Mouse (Mus musculus): ENCODE data around the gene Gpr156. TPM values are rescaled to one million over a fixed set of nuclear protein-coding genes. Genes with fewer than 3 reads are reported as not detected.

Gene Gpr156
- total RNA-seq, 1 experiment, result 0.22 TPM

DNA sequence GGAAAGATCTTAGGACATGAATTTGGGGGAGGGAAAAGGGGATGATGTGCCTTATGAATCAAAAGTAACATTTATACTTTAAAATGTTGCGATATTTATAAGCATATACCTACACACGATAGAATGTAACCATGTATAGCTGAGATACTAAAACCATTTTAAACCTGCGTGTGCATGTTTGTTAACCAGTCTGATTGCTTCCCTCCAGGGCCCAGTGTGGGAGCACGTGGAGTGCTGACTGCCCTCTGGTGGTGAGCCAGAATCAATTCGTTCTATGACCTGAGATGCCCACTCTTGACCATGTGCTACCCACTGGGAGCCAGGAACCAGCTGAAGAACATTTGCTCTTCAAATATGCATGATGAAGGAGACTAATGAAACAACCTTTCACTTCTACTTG, 30.9 kb downstream of the Gpr156 start:
- Histone ChIP-seq H3K27ac (ENCODE audit: insufficient read depth, low read depth, low read length, poor library complexity, severe bottlenecking) (no peak overlapping the region), H3K4me1 (ENCODE audit: control insufficient read depth in 2 of 2, insufficient read depth in 2 of 2, low read length in 2 of 2, poor library complexity in 1 of 2) (no peaks in the 10 kb centered on the region), H3K36me3 (ENCODE audit: control insufficient read depth, insufficient read depth, low read length, poor library complexity, severe bottlenecking) (no peaks in the 10 kb centered on the region), H3K9ac (ENCODE audit: insufficient read depth, low read depth, low read length, poor library complexity, severe bottlenecking) (no peak overlapping the region), H3K9me3 (ENCODE audit: control insufficient read depth, insufficient read depth, low read depth, low read length) (no peaks in the 10 kb centered on the region), H3K4me3 (ENCODE audit: insufficient read depth in 1 of 2, low read depth in 1 of 2, low read length in 2 of 2, poor library complexity in 1 of 2, severe bottlenecking in 1 of 2) (no peak overlapping the region)
- in situ Hi-C loops (cut with MboI; ENCODE audit: low sequenced_read_pairs in 2 of 2, unreplicated experiment in 2 of 2), result loop anchor here in 1 of 2 experiments (25.0 kb wide), 1 partner anchor 540 kb away; no protein-coding TSS in a partner anchor
- DNase-seq (ENCODE audit: low read depth, low spot score), result peak; percentile 28
- TF ChIP-seq CHD2 (IDR thresholded peaks at IDR 0.05; ENCODE audit: low read depth, low read length) (no peak), MAFK (IDR thresholded peaks at IDR 0.05; ENCODE audit: insufficient read depth, low read depth, low read length) (no peak), ZC3H11A (IDR thresholded peaks at IDR 0.05; ENCODE audit: borderline replicate concordance, low read depth, low read length) (no peak), ZNF384 (IDR thresholded peaks at IDR 0.05; ENCODE audit: low read depth, low read length) (no peak), HCFC1 (IDR thresholded peaks at IDR 0.05; ENCODE audit: borderline replicate concordance, insufficient read depth, low read length) (no peak)

- Histone ChIP-seq H3K4me1 (ENCODE audit: control insufficient read depth in 2 of 2, insufficient read depth in 2 of 2, low read length in 2 of 2, poor library complexity in 1 of 2) (no peaks in the 10 kb centered on the region), H3K9me3 (ENCODE audit: control insufficient read depth, insufficient read depth, low read depth, low read length) (no peaks in the 10 kb centered on the region), H3K9ac (ENCODE audit: insufficient read depth, low read depth, low read length, poor library complexity, severe bottlenecking) (no peak overlapping the region), H3K4me3 (ENCODE audit: insufficient read depth in 1 of 2, low read depth in 1 of 2, low read length in 2 of 2, poor library complexity in 1 of 2, severe bottlenecking in 1 of 2) (no peak overlapping the region), H3K36me3 (ENCODE audit: control insufficient read depth, insufficient read depth, low read length, poor library complexity, severe bottlenecking) (no peaks in the 10 kb centered on the region), H3K27ac (ENCODE audit: insufficient read depth, low read depth, low read length, poor library complexity, severe bottlenecking) (no peak overlapping the region)
- no peak for DNase-seq (ENCODE audit: low read depth, low spot score)
- in situ Hi-C loops (cut with MboI; ENCODE audit: low sequenced_read_pairs in 2 of 2, unreplicated experiment in 2 of 2), result loop anchor here in 1 of 2 experiments (25.0 kb wide), 1 partner anchor 539 kb away; no protein-coding TSS in a partner anchor
- TF ChIP-seq HCFC1 (IDR thresholded peaks at IDR 0.05; ENCODE audit: borderline replicate concordance, insufficient read depth, low read length), result no peak
- no peak for TF ChIP-seq ZC3H11A (IDR thresholded peaks at IDR 0.05; ENCODE audit: borderline replicate concordance, low read depth, low read length)
- no peak for TF ChIP-seq MAFK (IDR thresholded peaks at IDR 0.05; ENCODE audit: insufficient read depth, low read depth, low read length)
Measured at GRCm38 (mm10) chr16:37948365-37948764, 32.1 kb downstream of the Gpr156 start.

DNA sequence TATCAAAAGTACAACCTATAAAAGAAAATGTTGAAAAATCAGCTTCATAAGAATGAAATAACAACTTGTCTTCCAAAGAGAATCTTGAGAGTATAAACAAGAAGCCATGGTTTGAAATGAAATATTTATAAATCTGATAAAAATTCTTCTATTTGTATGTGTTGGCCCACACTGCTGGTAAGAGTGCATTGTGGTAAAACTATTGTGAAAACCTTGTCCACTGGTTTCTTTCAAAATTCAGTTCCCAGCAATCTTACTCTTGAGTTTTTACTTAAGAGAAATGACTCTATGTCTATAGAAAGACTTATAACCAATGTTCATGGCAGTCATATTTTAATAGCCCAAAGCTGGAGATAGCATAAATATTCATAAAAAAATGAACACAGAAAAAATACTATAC, 34.9 kb downstream of the Gpr156 start:
- in situ Hi-C loops (cut with MboI; ENCODE audit: low sequenced_read_pairs in 2 of 2, unreplicated experiment in 2 of 2), result no loop called here
- Histone ChIP-seq H3K9ac (ENCODE audit: insufficient read depth, low read depth, low read length, poor library complexity, severe bottlenecking) (no peak overlapping the region), H3K36me3 (ENCODE audit: control insufficient read depth, insufficient read depth, low read length, poor library complexity, severe bottlenecking) (no peaks in the 10 kb centered on the region), H3K27ac (ENCODE audit: insufficient read depth, low read depth, low read length, poor library complexity, severe bottlenecking) (no peak overlapping the region), H3K9me3 (ENCODE audit: control insufficient read depth, insufficient read depth, low read depth, low read length) (no peaks in the 10 kb centered on the region), H3K4me1 (ENCODE audit: control insufficient read depth in 2 of 2, insufficient read depth in 2 of 2, low read length in 2 of 2, poor library complexity in 1 of 2) (no peaks in the 10 kb centered on the region), H3K4me3 (ENCODE audit: insufficient read depth in 1 of 2, low read depth in 1 of 2, low read length in 2 of 2, poor library complexity in 1 of 2, severe bottlenecking in 1 of 2) (no peak overlapping the region)
- no peak for DNase-seq (ENCODE audit: low read depth, low spot score)
- no peak for TF ChIP-seq MAFK (IDR thresholded peaks at IDR 0.05; ENCODE audit: insufficient read depth, low read depth, low read length)
- no peak for TF ChIP-seq ZNF384 (IDR thresholded peaks at IDR 0.05; ENCODE audit: low read depth, low read length)
- no peak for TF ChIP-seq HCFC1 (IDR thresholded peaks at IDR 0.05; ENCODE audit: borderline replicate concordance, insufficient read depth, low read length)
- no peak for TF ChIP-seq ZC3H11A (IDR thresholded peaks at IDR 0.05; ENCODE audit: borderline replicate concordance, low read depth, low read length)

- no peak for DNase-seq (ENCODE audit: low read depth, low spot score)
- H3K9me3 ChIP-seq (ENCODE audit: control insufficient read depth, insufficient read depth, low read depth, low read length), result no peaks in the 10 kb centered on the region
- in situ Hi-C loops (cut with MboI; ENCODE audit: low sequenced_read_pairs in 2 of 2, unreplicated experiment in 2 of 2), result no loop called here
- no peak overlapping the region for H3K4me3 ChIP-seq (ENCODE audit: insufficient read depth in 1 of 2, low read depth in 1 of 2, low read length in 2 of 2, poor library complexity in 1 of 2, severe bottlenecking in 1 of 2)
- H3K27ac ChIP-seq (ENCODE audit: insufficient read depth, low read depth, low read length, poor library complexity, severe bottlenecking), result no peak overlapping the region
- no peaks in the 10 kb centered on the region for H3K36me3 ChIP-seq (ENCODE audit: control insufficient read depth, insufficient read depth, low read length, poor library complexity, severe bottlenecking)
- no peak overlapping the region for H3K9ac ChIP-seq (ENCODE audit: insufficient read depth, low read depth, low read length, poor library complexity, severe bottlenecking)
- TF ChIP-seq CHD2 (IDR thresholded peaks at IDR 0.05; ENCODE audit: low read depth, low read length) (no peak), MAFK (IDR thresholded peaks at IDR 0.05; ENCODE audit: insufficient read depth, low read depth, low read length) (no peak), ZC3H11A (IDR thresholded peaks at IDR 0.05; ENCODE audit: borderline replicate concordance, low read depth, low read length) (no peak), HCFC1 (IDR thresholded peaks at IDR 0.05; ENCODE audit: borderline replicate concordance, insufficient read depth, low read length) (no peak), ZNF384 (IDR thresholded peaks at IDR 0.05; ENCODE audit: low read depth, low read length) (no peak)
- no peaks in the 10 kb centered on the region for H3K4me1 ChIP-seq (ENCODE audit: control insufficient read depth in 2 of 2, insufficient read depth in 2 of 2, low read length in 2 of 2, poor library complexity in 1 of 2)
Measured at GRCm38 (mm10) chr16:37953186-37953585, 36.9 kb downstream of the Gpr156 start.

Data from ES-E14 (cell line).